ENCODE assay signal across 13 mouse cellular contexts in genomic region chr12:37077308-37077707, GRCm38 (mm10). TPM values are rescaled to one million over a fixed set of nuclear protein-coding genes. Genes with fewer than 3 reads are reported as not detected.
DNase-seq lines count a peak whose midpoint lies in the region; ATAC-seq lines count a peak whose summit lies in the region.
"Had no signal": no experiment of that assay in that cellular context is flagged by ENCODE, and none has a peak within 500 bp of the region (broad histone marks: within the 10 kb centered on the region; RNA-seq: fewer than 3 reads in every experiment).

No protein-coding gene starts in this region.

- no peak for ATAC-seq in embryonic facial prominence, embryonic 11.5 days (replicated peaks; ENCODE audit: insufficient number of reproducible peaks, low FRiP score, low TSS enrichment, low read depth)
- 0 out of 2 replicates have a peak, but pooled peaks have one; percentile 47 for ATAC-seq in common myeloid progenitor, adult 5-6 weeks (replicated peaks; ENCODE audit: low read depth, poor library complexity, severe bottlenecking)
- ATAC-seq: CD4-positive, CD25-positive, alpha-beta regulatory T cell, adult 4 months; forebrain, embryonic 15.5 days had no signal

- no peak overlapping the region for H3K4me3 ChIP-seq in embryonic facial prominence, embryonic 11.5 days (ENCODE audit: low read depth, low read length)
- no peak overlapping the region for H3K4me3 ChIP-seq in embryonic facial prominence, embryonic 10.5 days
- H3K4me3 ChIP-seq: forebrain, embryonic 15.5 days; liver, embryonic 13.5 days had no signal

- H3K4me1 ChIP-seq in embryonic facial prominence, embryonic 11.5 days (ENCODE audit: control insufficient read depth, insufficient read depth, low read length), result no peaks in the 10 kb centered on the region
- H3K4me1 ChIP-seq in embryonic facial prominence, embryonic 10.5 days, result no peaks in the 10 kb centered on the region
- H3K4me1 ChIP-seq: forebrain, embryonic 15.5 days; liver, embryonic 13.5 days had no signal

- no peaks in the 10 kb centered on the region for H3K27me3 ChIP-seq in embryonic facial prominence, embryonic 11.5 days (ENCODE audit: control insufficient read depth, insufficient read depth, low read length)
- no peaks in the 10 kb centered on the region for H3K27me3 ChIP-seq in embryonic facial prominence, embryonic 10.5 days (replicated peaks; ENCODE audit: low read depth, poor library complexity, severe bottlenecking)
- H3K27me3 ChIP-seq: forebrain, embryonic 15.5 days; liver, embryonic 13.5 days had no signal

- H3K4me2 ChIP-seq in embryonic facial prominence, embryonic 11.5 days (ENCODE audit: low read depth, low read length), result no peak overlapping the region
- H3K4me2 ChIP-seq: forebrain, embryonic 15.5 days; liver, embryonic 13.5 days had no signal

- no peaks in the 10 kb centered on the region for H3K36me3 ChIP-seq in embryonic facial prominence, embryonic 11.5 days (replicated peaks; ENCODE audit: control insufficient read depth, insufficient read depth, low read depth, low read length)
- no peaks in the 10 kb centered on the region for H3K36me3 ChIP-seq in embryonic facial prominence, embryonic 10.5 days (replicated peaks)
- H3K36me3 ChIP-seq: forebrain, embryonic 15.5 days; liver, embryonic 13.5 days had no signal

- no peak overlapping the region for H3K27ac ChIP-seq in embryonic facial prominence, embryonic 11.5 days (replicated peaks; ENCODE audit: low read depth, low read length)
- no peak overlapping the region for H3K27ac ChIP-seq in embryonic facial prominence, embryonic 10.5 days (replicated peaks)
- H3K27ac ChIP-seq: forebrain, embryonic 15.5 days; liver, embryonic 13.5 days had no signal

- H3K9me3 ChIP-seq in embryonic facial prominence, embryonic 11.5 days (replicated peaks; ENCODE audit: control insufficient read depth, low read length), result no peaks in the 10 kb centered on the region
- no peaks in the 10 kb centered on the region for H3K9me3 ChIP-seq in embryonic facial prominence, embryonic 10.5 days
- H3K9me3 ChIP-seq: forebrain, embryonic 15.5 days; liver, embryonic 13.5 days had no signal

- H3K9ac ChIP-seq in embryonic facial prominence, embryonic 11.5 days (replicated peaks; ENCODE audit: low read length), result no peak overlapping the region
- H3K9ac ChIP-seq: forebrain, embryonic 15.5 days; liver, embryonic 13.5 days had no signal

- WGBS in embryonic facial prominence, embryonic 11.5 days, result 71% methylated on average over 1 of the region's 1 CpGs
- 68% methylated on average over 1 of the region's 1 CpGs for WGBS in embryonic facial prominence, embryonic 10.5 days

- peak; percentile 22 for DNase-seq in embryonic facial prominence, embryonic 11.5 days (ENCODE audit: low spot score)
- DNase-seq in embryonic facial prominence, embryonic 10.5 days (ENCODE audit: low spot score), result no peak
- peak; percentile 8 for DNase-seq in kidney, postnatal 14 days
- no peak for DNase-seq in kidney, adult 8-10 months
- peak; percentile 6 for DNase-seq in 416B (ENCODE audit: low read depth)
- DNase-seq in thymus, postnatal 14 days, result no peak
- no peak for DNase-seq in urinary bladder, postnatal 25 days (ENCODE audit: low spot score)
- DNase-seq: cerebellum, adult 9-11 months; liver, embryonic 13.5 days had no signal

RNA-seq across cellular contexts. Expression of gene Meox2, which starts 31.0 kb away (rescaled TPM):
- 6.9 and 9.5 TPM in 2 replicates for polyA plus RNA-seq in embryonic facial prominence, embryonic 11.5 days (2014; fragmentation: Nextera tagmentation; extraction: Ambion mirVana)
- 0.70 and 2.7 TPM in 2 replicates for polyA plus RNA-seq in embryonic facial prominence, embryonic 10.5 days (2016; fragmentation: Nextera tagmentation; extraction: Ambion mirVana)
- total RNA-seq in common myeloid progenitor, adult 5-6 weeks (2017), result not detected in 2 replicates
- polyA plus RNA-seq: CD4-positive, CD25-positive, alpha-beta regulatory T cell, adult 4 months; testis, adult 2 months had no signal

Comparison
In these comparisons a context has a peak if more than half of its experiments do, and no peak if none do; other contexts are left out.
1. DNase-seq: peak in embryonic facial prominence, embryonic 11.5 days (single experiment), kidney, postnatal 14 days (single experiment) and 416B (single experiment); none in embryonic facial prominence, embryonic 10.5 days (single experiment), kidney, adult 8-10 months (0 of 2), thymus, postnatal 14 days (single experiment) and urinary bladder, postnatal 25 days (single experiment).